Mouse (Mus musculus): Measurements from ENCODE around the gene Ralgps1. TPM values are rescaled to one million over a fixed set of nuclear protein-coding genes. Genes with fewer than 3 reads are reported as not detected.
"Not testable (repeated sequence)": the region's sequence is repeated elsewhere in the genome, so short reads cannot be mapped to it uniquely, and the experiment has no call there.

Ralgps1 gene
- total RNA-seq, 2 experiments from 2014 or later = 6.6 to 7.3 TPM

DNA sequence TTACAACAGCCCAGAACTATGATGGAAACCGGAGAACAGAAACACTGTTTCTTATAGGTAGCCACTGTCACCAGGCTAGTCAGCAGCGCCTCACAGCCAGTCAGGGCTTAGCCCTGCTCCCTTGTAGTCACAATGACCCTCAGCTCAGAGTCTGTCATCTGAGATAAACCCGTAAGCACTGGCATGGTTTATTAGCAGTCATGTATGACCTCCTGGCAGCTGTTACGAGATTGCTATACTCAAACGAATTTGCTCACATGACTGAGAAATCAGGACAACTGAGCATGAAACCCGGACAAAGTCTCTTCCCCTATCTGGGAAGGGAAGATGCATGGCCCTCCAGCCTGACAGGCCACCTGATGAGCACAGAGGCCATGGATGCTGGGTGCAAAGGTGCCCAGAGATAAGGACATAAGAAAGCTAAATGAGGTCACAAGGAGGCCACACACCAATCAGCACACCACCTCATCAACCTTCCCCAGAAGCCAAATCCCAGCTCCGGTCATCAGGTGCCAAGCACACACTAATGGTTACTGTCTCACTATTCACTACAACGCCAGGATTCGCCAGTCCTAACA, 10.1 kb downstream of the Ralgps1 start:
- DNase-seq = no peak

- DNase-seq = no peak
These were observed 10.7 kb downstream of the Ralgps1 start for GRCm38 (mm10) chr2:33360564-33360963.

DNA sequence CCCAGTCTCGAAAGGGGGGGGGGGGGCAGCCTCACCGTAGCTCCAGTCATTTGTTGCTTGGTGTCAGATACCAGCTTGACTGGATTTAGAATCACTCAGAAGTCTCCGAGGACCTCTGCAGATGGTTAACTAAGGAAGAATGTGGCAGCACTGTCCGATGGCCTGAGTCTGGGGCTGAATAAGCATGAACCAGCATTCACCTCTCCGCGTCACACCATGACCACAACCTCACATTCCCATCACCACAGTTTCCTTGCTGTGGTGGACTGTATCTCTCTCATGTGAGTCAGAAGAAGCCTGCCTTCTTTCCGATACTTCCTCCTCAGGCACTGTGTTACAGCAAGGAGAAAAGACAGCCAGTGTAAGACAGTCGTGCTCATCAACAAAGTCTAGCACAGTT, 12.1 kb downstream of the Ralgps1 start:
- DNase-seq = no peak

DNA sequence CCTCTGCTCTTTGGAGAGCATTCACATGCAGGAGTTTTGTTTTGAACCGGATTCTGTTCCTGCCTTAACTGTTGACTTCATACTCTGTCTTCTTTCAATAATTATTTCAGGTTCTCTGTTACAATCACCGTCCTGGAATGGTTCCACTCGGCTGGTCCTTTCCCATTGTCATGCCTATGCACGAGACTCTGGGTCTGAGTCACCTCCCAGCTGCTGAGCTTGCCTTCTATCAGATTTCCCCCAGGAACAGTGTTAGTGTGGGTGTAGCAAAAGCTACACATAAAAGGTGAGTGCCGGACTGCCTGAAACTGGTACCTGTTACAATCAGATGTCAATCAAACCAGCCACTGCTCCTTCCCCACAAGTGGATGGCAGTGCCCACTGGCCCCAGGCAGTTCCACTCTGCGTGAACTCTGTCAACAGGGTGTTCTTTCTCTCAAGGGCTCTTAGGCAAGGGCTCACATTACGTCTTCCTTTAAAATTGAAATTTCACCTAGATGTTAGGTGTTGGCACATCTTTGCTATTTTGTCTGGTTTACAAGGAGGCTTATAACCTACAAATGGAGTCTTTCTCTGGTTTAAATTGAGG, 13.9 kb downstream of the Ralgps1 start:
- DNase-seq = no peak

- DNase-seq = peak; percentile 61 to 69
These were observed 15.7 kb downstream of the Ralgps1 start for GRCm38 (mm10) chr2:33355558-33355957.

- peak in 1 of 2 experiments; percentile 63 for DNase-seq
These were observed 17.9 kb downstream of the Ralgps1 start for GRCm38 (mm10) chr2:33353432-33353831.

GRCm38 (mm10) chr2:33351449-33351848, 19.8 kb downstream of the Ralgps1 start:
- no peak for DNase-seq

DNA sequence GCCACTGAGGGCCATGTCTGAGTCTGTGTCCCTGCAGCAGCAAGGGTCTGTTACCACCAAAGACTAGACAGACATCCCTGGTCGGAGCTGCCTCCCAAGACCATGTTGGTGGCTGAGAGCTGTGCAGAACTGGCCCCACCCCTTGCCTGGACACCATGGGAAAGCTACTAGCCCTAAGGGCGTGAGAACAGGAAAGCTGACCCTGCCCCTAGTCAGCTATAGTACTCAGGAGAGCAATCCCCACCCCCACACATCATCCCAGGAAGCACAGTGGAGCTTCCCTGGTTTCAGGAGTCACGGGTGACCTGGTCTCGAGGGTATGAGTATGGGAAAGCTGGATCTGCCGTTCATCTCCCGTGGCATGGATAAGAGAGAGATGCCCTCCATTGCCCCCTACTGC, 20.4 kb downstream of the Ralgps1 start:
- DNase-seq = peak in 1 of 2 experiments; percentile 39

- DNase-seq = no peak
These were observed 21.7 kb downstream of the Ralgps1 start for GRCm38 (mm10) chr2:33349581-33349980.

- peak; percentile 83 to 90 for DNase-seq
These were observed 22.2 kb downstream of the Ralgps1 start for GRCm38 (mm10) chr2:33349081-33349480.

DNA sequence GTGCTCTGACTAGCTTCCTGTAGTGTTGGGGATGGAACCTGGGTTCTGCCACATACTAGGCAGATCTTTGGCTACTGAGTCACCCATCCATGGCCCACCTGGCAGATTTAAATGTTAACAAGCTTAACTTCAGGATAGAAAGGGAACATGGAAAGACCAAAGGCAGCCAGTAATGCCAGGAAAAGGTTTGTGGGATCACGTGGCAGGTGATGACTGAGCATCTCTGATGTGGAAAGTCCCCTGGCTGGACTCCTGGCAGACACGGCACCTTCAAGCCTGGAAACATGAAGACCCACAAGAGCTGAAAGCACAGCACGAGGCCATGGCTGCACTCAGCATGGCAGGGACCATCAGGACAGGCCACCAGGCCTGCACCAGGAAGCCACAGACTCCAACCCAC, 23.0 kb downstream of the Ralgps1 start:
- DNase-seq = no peak

GRCm38 (mm10) chr2:33347607-33348006, 23.7 kb downstream of the Ralgps1 start:
- DNase-seq = peak in 1 of 2 experiments; percentile 59

GRCm38 (mm10) chr2:33346749-33347148, 24.5 kb downstream of the Ralgps1 start:
- no peak for DNase-seq

DNA sequence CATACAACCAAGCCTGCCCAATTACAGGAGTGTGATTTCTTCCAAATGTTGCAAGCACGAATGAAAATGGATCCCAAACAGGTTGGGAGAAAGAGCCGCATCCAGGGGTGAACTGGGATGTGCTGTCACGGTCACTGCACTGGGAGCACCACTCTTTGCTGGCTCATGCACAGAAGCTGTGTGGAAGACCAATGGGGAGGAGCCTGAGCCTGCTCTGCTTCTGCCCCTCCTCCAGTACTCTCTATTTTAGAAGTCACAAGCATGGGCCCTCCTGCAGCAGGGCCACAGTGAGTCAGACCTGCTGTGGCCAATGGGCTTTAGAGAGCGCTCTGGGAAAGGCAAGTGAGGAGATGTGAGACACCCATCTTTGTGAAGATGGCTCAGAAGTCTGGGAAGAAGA, 25.3 kb downstream of the Ralgps1 start:
- peak in 1 of 2 experiments; percentile 60 for DNase-seq

GRCm38 (mm10) chr2:33345475-33345874, 25.8 kb downstream of the Ralgps1 start:
- no peak for DNase-seq

- DNase-seq = no peak
These were observed 27.9 kb downstream of the Ralgps1 start for GRCm38 (mm10) chr2:33343413-33343812.

DNA sequence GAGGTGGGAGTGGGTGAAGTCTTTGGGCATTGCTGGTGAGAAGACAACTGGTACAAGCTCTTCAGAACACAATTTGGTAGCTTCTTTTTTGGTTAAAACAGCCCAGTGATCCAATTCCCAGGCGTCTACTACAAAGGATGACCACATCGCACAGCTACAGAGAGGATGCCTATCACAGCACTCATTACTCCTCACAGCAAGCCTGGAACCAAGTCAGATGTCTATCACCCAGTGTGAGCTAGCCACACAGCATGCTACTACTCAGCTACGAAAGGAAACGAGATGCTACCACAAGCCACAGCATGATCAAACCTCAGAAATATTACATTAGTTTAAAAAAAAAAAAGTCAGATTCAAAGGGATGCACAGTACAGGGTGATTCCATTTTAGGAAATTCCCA, 29.1 kb downstream of the Ralgps1 start:
- DNase-seq = no peak

DNA sequence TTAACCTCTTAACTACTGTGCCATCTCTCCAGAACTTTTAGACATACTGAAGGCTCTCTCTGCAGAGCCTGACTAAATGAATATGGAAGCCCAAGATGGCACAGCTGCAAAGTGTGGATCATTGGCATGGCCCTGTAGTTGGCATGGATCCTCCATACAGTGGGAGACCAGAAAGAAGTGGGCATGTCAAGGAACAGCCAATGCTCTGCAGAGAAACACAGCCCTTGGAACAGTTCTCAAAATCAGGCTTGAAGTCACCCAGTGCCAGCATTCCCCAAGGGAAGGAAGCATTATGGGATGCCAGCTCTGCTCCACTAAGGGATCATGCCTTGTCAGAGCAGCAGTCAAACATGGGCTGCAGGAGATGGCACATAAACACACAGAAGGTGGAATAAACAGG, 35.5 kb downstream of the Ralgps1 start:
- DNase-seq = no peak

- DNase-seq = no peak
These were observed 41.7 kb downstream of the Ralgps1 start for GRCm38 (mm10) chr2:33329622-33330021.

- no peak for DNase-seq
These were observed 42.3 kb downstream of the Ralgps1 start for GRCm38 (mm10) chr2:33328941-33329340.

GRCm38 (mm10) chr2:33325359-33325758, 45.9 kb downstream of the Ralgps1 start:
- DNase-seq = no peak

DNA sequence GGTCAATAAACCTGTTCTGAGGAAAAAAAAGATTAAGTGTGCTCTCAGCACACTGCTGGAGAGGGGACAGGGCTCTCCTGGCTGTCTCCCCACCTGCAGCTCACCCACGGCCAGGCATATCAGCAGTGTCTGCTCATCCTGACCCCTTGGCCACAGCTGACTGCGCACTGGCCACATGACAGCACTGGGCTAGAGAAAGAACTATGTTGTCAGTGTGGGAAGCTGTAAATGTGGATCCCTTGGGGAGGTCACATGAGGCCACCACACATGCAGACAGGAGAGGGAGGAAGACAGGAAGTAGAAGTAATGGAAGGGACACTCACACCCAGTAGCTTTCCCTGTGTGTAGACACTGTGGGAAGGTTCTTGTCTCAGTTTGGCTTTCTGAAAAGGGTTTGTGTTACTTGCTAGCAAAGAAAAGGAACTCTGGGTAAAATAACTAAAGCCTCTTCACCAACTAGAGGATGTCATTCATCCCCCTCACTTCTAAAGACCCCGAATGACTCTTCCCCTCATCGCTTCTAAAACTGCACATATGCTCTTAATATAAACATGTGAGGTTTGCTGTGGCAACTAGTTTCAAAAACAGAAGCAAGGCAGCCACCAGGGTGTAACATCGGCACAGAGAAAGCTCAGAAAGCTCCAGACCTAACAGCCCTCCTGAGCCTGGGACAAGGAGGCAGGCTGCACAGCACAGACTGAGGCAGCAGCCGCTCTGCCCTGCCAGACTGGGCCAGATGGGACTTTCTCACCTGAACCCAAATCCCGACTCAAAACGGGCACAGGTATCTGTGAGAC, 47.3 kb downstream of the Ralgps1 start:
- peak; percentile 52 to 63 for DNase-seq

DNA sequence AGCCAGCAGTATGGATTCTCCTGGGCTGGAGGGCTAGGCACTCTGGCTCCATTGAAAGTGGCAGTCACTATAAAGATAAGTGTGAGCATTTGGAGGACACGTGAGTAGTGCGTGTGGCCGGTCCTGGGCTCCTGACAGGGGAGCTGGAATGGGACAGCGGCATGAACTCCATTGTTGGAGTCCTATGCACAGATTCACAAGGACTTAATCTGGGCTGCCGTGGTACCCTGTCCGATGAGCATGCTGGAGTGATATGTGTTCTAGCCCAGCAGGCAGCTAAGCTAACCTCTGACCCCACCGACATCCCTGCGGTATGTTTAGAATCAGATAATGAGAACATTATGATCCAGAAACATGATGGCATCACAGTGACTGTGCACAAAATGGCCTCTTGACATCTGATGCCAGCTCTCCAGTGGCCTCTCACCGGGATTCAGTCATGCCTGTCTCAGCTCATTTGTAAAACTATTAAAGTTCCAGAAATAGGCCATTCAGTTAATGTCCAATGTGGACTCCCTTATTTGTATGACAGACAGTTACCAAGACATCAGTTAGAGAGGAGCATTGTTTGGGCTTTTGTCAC, 48.2 kb downstream of the Ralgps1 start:
- DNase-seq = not testable (repeated sequence)
